Mouse (Mus musculus): ENCODE measurements around the gene Fgfr2.

GRCm38 (mm10) chr7:132726106-132726861 lies 396.9 kb downstream of the Fgfr2 start:
- TF ChIP-seq CTCF (IDR thresholded peaks at IDR 0.05; ENCODE audit: control insufficient read depth, insufficient read depth, insufficient read length) (no peak), MAX (IDR thresholded peaks at IDR 0.05) (no peak), USF1 (IDR thresholded peaks at IDR 0.05; ENCODE audit: low read depth) (no peak), MYOD1 (IDR thresholded peaks at IDR 0.05; ENCODE audit: control insufficient read depth, insufficient read length, low read depth) (no peak), MYOG (IDR thresholded peaks at IDR 0.05; ENCODE audit: control insufficient read depth, extremely low read depth, insufficient read length) (no peak), FOSL1 (IDR thresholded peaks at IDR 0.05; ENCODE audit: insufficient read depth, low read length, poor library complexity, severe bottlenecking) (no peak), CEBPB (IDR thresholded peaks at IDR 0.05; ENCODE audit: low read depth) (no peak)
